Mouse (Mus musculus) liver, adult 2 months (tissue): ENCODE measurements at regions not wholly inside any gene's neighbourhood (a gene's known extent, or its start where the extent isn't known, plus 50 kb on each side); places are given as distances from the start of the nearest gene placed in this dataset.

Experiments
- DNase-seq: peaks from one replicate; pipeline ENCODE4 v3.0.0-alpha.2; 2011; ENCODE audit warnings: low read depth, low spot score; ENCODE audit errors: extremely low read depth
- H3K27ac ChIP-seq: fragments of 200-500 bp; replicated peaks from 2 replicates; pipeline ENCODE4 v1.5.1; 2012; ENCODE audit warnings: low read depth, mild to moderate bottlenecking, control low read depth, inconsistent platforms, low read length; ENCODE audit not compliant: insufficient read depth
- H3K27me3 ChIP-seq: fragments of 200-500 bp; 2 replicates; pipeline ENCODE4 v1.6.1; 2012; ENCODE audit warnings: mild to moderate bottlenecking, moderate library complexity, low read length, inconsistent platforms; ENCODE audit not compliant: control insufficient read depth, insufficient read depth
- H3K36me3 ChIP-seq: fragments of 200-500 bp; 2 replicates; pipeline ENCODE4 v1.6.1; 2012; ENCODE audit warnings: low read length, inconsistent platforms; ENCODE audit not compliant: control insufficient read depth, insufficient read depth
- H3K4me1 ChIP-seq: fragments of 200-500 bp; 2 replicates; pipeline ENCODE4 v1.6.1; 2011; ENCODE audit warnings: low read length; ENCODE audit not compliant: control insufficient read depth, insufficient read depth
- H3K4me3 ChIP-seq: fragments of 200-500 bp; 2 replicates; pipeline ENCODE4 v1.5.1; 2011; ENCODE audit warnings: low read depth, mild to moderate bottlenecking, control low read depth, low read length, moderate library complexity; ENCODE audit not compliant: insufficient read depth
- H3K79me2 ChIP-seq: fragments of 200-500 bp; 2 replicates; pipeline ENCODE4 v1.6.1; 2012; ENCODE audit warnings: inconsistent platforms, mild to moderate bottlenecking, low read length, moderate library complexity; ENCODE audit not compliant: control insufficient read depth, insufficient read depth
- H3K9ac ChIP-seq: fragments of 200-500 bp; 2 replicates; pipeline ENCODE4 v1.6.1; 2012; ENCODE audit warnings: low read depth, mild to moderate bottlenecking, control low read depth, inconsistent platforms, low read length
- CTCF ChIP-seq: fragments of 200-500 bp; IDR thresholded peaks from 2 replicates; pipeline ENCODE4 v1.5.1; 2011; ENCODE audit warnings: low read depth, low read length, control low read depth
- POLR2A ChIP-seq: fragments of 200-500 bp; IDR thresholded peaks from 2 replicates; pipeline ENCODE4 v1.6.1; 2011; ENCODE audit warnings: low read length, control low read depth; ENCODE audit not compliant: insufficient read depth; ENCODE audit errors: extremely low read depth
- WGBS: fragments of 180-500 bp; shearing (Covaris S2); methylation state at CpG from one replicate; pipeline ENCODE4 v1.1.7; 2018; 5-methylcytosine and 5-hydroxymethylcytosine counted together

DNA sequence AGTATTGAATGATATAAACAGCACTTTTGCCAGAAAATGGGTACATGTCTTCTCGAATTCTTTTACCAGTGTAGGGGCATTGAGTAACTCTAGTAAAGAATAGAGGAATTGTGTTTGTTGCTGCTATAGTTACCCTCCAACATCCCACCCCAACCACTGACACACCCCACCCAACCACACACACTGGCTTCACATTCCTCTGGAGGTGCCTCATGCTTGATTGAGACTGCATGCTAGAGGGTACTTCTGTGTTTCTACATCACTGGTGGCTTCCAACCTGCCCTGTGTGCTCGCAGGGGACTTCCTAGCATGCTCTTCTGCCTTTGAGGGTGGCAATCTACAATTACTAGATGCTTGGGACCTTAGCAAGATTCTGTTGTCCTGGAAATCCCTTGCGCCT is 70.5 kb upstream of the Sv2b start:
- no peak for DNase-seq
- Histone ChIP-seq H3K4me3 (no peak overlapping the region), H3K27me3 (no peaks in the 10 kb centered on the region), H3K27ac (no peak overlapping the region), H3K4me1 (no peaks in the 10 kb centered on the region), H3K9ac (no peak overlapping the region), H3K36me3 (no peaks in the 10 kb centered on the region), H3K79me2 (no peaks in the 10 kb centered on the region)
- 86% methylated on average over 3 of the region's 3 CpGs for WGBS
- TF ChIP-seq CTCF (no peak), POLR2A (no peak)

DNA sequence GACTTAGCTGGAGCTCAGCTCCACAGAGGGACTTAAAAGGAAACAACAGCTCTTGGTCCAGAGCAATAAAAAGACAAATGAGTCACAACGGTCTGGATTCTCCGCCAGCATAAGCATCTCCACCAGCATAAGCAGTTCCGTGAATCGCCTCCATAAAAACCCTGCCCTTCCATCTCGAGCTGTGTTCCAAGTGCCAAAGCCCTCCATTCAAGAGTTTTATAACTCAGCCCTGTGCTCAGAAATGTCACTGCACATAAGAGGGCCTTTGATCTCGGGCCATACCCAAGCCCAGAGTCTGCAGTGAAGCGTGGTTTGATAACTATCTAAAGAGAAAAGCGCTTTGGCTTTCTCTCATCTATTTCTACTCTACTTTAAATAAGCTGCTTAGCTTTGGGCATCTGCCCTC is 70.8 kb upstream of the Akap13 start:
- TF ChIP-seq POLR2A, result no peak
- TF ChIP-seq CTCF, result no peak
- Histone ChIP-seq H3K36me3 (no peaks in the 10 kb centered on the region), H3K27ac (no peak overlapping the region), H3K4me3 (no peak overlapping the region), H3K4me1 (no peaks in the 10 kb centered on the region), H3K9ac (no peak overlapping the region), H3K79me2 (no peaks in the 10 kb centered on the region), H3K27me3 (no peaks in the 10 kb centered on the region)
- DNase-seq, result no peak
- WGBS, result 86% methylated on average over 8 of the region's 8 CpGs

DNA sequence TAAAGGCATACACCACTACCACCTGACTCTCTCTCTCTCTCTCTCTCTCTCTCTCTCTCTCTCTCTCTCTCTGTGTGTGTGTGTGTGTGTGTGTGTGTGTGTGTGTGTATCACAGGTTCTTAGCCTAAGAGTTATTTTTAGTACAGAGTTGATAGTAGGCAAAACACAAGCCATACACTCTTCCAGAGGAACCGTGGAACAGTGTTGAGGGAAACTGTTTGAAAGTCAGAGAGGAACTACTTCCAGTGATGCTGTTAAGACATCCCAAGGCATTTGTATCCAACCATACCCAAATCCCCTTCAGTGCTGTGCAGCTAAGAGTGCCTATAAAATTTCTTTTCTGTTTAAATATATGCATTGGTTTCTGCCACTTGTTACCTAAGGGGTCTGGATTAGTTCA is 68.3 kb upstream of the Akap13 start:
- no peaks in the 10 kb centered on the region for H3K79me2 ChIP-seq
- H3K36me3 ChIP-seq, result no peaks in the 10 kb centered on the region

DNA sequence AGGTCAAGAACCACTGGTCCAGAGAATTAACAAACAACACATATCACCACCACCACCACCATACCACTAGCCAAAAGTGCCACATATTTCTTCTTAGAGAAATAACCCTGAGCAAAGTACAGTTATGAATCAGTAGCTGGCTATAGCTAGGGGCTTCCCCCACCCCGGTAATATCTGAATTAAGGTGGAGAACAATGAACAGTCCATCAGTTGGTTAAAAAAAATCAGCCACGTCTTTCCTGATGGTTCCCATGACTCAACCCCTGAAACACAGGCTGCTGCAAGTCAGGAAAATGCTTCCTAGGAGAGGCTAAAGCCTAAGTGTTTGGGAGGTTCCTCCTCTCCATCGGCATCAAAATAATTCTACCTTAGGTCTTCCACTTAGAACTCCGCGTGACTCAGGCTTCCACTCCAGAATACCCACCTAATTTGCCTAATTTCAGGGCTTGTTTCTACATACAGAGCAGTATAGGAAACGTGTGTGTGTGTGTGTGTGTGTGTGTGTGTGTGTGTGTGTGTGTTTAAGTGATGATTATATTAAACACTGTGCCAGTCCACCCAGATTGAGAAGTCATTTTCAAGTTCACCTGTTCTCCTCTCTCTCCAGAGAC is 67.4 kb upstream of the Akap13 start:
- H3K9ac ChIP-seq, result no peak overlapping the region
- no peaks in the 10 kb centered on the region for H3K27me3 ChIP-seq
- H3K79me2 ChIP-seq, result no peaks in the 10 kb centered on the region
- H3K36me3 ChIP-seq, result no peaks in the 10 kb centered on the region
- H3K4me1 ChIP-seq, result no peaks in the 10 kb centered on the region
- no peak for DNase-seq
- 87% methylated on average over 6 of the region's 6 CpGs for WGBS
- H3K4me3 ChIP-seq, result no peak overlapping the region
- H3K27ac ChIP-seq, result no peak overlapping the region
- TF ChIP-seq POLR2A (no peak), CTCF (no peak)

More for the DNA sequence above, 68.3 kb upstream of the Akap13 start:
- Histone ChIP-seq H3K4me3 (no peak overlapping the region), H3K27me3 (no peaks in the 10 kb centered on the region), H3K4me1 (no peaks in the 10 kb centered on the region), H3K27ac (no peak overlapping the region), H3K9ac (no peak overlapping the region)
- TF ChIP-seq POLR2A (no peak), CTCF (no peak)
- no peak for DNase-seq
- whole genome bisulfite sequencing, result 85% methylated on average over 1 of the region's 1 CpGs

DNA sequence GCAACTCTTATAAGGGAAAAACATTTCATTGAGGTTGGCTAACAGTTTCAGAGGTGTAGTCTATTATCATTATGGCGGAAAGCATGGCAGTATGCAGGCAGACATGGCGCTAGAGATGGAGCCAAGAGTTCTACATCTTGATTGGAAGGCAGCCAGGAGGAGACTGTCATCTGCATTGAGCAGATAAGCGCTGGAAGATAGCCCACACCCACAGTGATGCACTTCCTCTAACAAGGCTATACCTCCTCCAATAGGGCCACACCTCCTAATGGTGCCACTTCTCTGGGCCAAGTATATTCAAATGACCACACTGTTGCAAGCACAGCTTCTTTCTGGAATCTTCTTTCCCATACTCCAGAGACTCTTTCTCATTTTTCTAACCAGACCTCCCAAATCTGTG is 65.2 kb upstream of the Akap13 start:
- TF ChIP-seq POLR2A, result no peak
- no peak for TF ChIP-seq CTCF
- Histone ChIP-seq H3K27me3 (no peaks in the 10 kb centered on the region), H3K4me3 (no peak overlapping the region), H3K4me1 (no peaks in the 10 kb centered on the region), H3K79me2 (no peaks in the 10 kb centered on the region), H3K9ac (no peak overlapping the region), H3K36me3 (no peaks in the 10 kb centered on the region), H3K27ac (no peak overlapping the region)
- WGBS, result 85% methylated on average over 3 of the region's 3 CpGs
- no peak for DNase-seq

DNA sequence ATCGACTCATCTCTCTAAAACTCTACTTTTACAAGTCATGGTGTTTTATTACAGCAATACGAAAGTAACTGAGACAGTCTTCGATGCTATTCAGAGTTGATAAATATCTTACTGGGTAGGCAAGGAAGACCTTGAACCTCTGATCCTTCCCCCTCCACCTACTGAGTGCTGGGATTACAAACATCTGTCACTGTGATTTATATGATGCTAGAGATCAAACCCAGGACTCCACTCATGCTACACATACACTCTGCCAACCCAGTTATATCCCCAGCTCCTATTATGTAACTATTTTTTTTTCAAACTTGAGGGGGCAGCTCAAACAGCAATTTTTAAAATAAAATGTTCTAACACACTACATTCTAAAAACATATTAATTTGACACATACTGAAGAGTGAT is 62.6 kb upstream of the Akap13 start:
- no peak overlapping the region for H3K4me3 ChIP-seq
- H3K27ac ChIP-seq, result no peak overlapping the region
- DNase-seq, result no peak
- H3K36me3 ChIP-seq, result no peaks in the 10 kb centered on the region
- WGBS, result 77% methylated on average over 3 of the region's 3 CpGs
- H3K27me3 ChIP-seq, result no peaks in the 10 kb centered on the region
- no peaks in the 10 kb centered on the region for H3K79me2 ChIP-seq
- TF ChIP-seq CTCF (no peak), POLR2A (no peak)
- no peak overlapping the region for H3K9ac ChIP-seq
- no peaks in the 10 kb centered on the region for H3K4me1 ChIP-seq
